Mouse (Mus musculus) liver, embryonic 15.5 days (tissue): ENCODE data around the gene Gm45837. TPM values are rescaled to one million over a fixed set of nuclear protein-coding genes. Genes with fewer than 3 reads are reported as not detected.

ENCODE experiments used
- ATAC-seq: fragments of 200-750 bp; cut with Nextera tagmentation; 2 replicates; pipeline ENCODE4 v1.8.0; 2017; ENCODE audit warnings: moderate number of reproducible peaks, mild to moderate bottlenecking, moderate library complexity; ENCODE audit not compliant: insufficient read depth
- H3K27ac ChIP-seq: fragments of 300-500 bp; sonication (generic); replicated peaks from 2 replicates; pipeline ENCODE4 v1.5.1; 2015; ENCODE audit warnings: mild to moderate bottlenecking, inconsistent platforms
- H3K27me3 ChIP-seq: fragments of 300-500 bp; sonication (generic); 2 replicates; pipeline ENCODE4 v1.6.1; 2015; ENCODE audit warnings: mild to moderate bottlenecking, inconsistent platforms
- H3K36me3 ChIP-seq: fragments of 300-500 bp; sonication (generic); replicated peaks from 2 replicates; pipeline ENCODE4 v1.6.1; 2015; ENCODE audit warnings: moderate library complexity, mild to moderate bottlenecking, inconsistent platforms
- H3K4me1 ChIP-seq: fragments of 300-500 bp; sonication (generic); replicated peaks from 2 replicates; pipeline ENCODE4 v1.6.1; 2015; ENCODE audit warnings: inconsistent platforms
- H3K4me2 ChIP-seq: fragments of 300-500 bp; sonication (generic); 2 replicates; pipeline ENCODE4 v1.6.1; 2015; ENCODE audit warnings: moderate library complexity, mild to moderate bottlenecking, inconsistent platforms
- H3K4me3 ChIP-seq: fragments of 300-500 bp; sonication (generic); replicated peaks from 2 replicates; pipeline ENCODE4 v1.5.1; 2015; ENCODE audit warnings: mild to moderate bottlenecking, inconsistent platforms
- H3K9ac ChIP-seq: fragments of 300-500 bp; sonication (generic); 2 replicates; pipeline ENCODE4 v1.6.1; 2015; ENCODE audit warnings: moderate library complexity, mild to moderate bottlenecking, inconsistent platforms
- H3K9me3 ChIP-seq: fragments of 300-500 bp; sonication (generic); replicated peaks from 2 replicates; pipeline ENCODE4 v1.6.1; 2016; ENCODE audit warnings: inconsistent platforms
- WGBS: fragments of 180-500 bp; shearing (Covaris S2); methylation state at CpG from one replicate; pipeline ENCODE4 v1.1.7; 2015; ENCODE audit warnings: mixed read lengths; ENCODE audit not compliant: insufficient replicate concordance; 5-methylcytosine and 5-hydroxymethylcytosine counted together
- polyA plus RNA-seq: library from polyadenylated mRNA; unstranded; fragments of >200 nt; fragmentation: Nextera tagmentation; extraction: Ambion mirVana; gene quantifications from 2 replicates; pipeline ENCODE4 v1.2.1, GENCODE M21; 2015

Gene Gm45837
- polyA plus RNA-seq, 1 experiment from 2014 or later = not detected

DNA sequence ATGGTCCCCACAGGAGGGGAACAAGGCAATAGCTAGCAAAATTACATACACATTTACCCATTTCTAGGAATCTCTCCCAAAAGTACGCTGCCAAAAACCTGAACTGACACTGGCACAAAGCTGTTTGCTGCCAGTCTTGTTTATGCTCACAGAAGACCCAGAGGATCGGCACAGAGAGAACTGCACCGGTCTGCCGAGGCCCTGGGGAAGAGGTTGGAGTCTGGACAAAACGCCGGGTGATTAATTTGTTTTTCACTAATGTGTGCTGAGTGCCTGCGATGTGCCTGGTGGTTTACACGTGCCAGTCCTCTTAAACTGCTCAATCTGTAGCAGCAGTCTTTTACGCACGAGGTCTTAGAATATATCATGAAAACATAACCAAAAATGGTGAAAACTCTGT, 124.4 kb downstream of the Gm45837 start:
- no peaks in the 10 kb centered on the region for H3K36me3 ChIP-seq
- H3K9me3 ChIP-seq = no peaks in the 10 kb centered on the region
- no peak overlapping the region for H3K9ac ChIP-seq
- H3K4me2 ChIP-seq = no peak overlapping the region
- no peak overlapping the region for H3K4me3 ChIP-seq
- no peaks in the 10 kb centered on the region for H3K4me1 ChIP-seq
- WGBS = 65% methylated on average over 10 of the region's 10 CpGs
- no peak overlapping the region for H3K27ac ChIP-seq
- no peak for ATAC-seq
- no peaks in the 10 kb centered on the region for H3K27me3 ChIP-seq

DNA sequence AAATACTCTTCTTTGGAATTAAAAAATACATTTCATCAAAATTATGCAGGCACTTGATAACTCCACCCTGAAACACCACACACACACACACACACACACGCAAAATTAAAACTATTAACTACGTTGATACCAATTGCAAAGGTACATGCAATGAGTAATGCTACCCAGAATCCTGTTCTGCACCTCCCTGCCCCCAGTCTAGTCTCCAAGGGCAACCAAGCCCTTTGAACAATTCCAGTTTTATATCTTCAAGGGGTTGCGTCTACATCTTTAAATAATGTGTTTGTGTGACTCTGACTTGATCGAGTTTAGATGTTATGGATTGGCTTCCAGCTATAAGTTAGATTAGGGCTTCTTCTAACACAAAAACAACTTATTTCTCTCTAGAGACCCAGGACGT, 124.8 kb downstream of the Gm45837 start:
- Histone ChIP-seq H3K36me3 (no peaks in the 10 kb centered on the region), H3K4me1 (no peaks in the 10 kb centered on the region), H3K4me3 (no peak overlapping the region), H3K9ac (no peak overlapping the region), H3K4me2 (no peak overlapping the region), H3K27ac (no peak overlapping the region), H3K27me3 (no peaks in the 10 kb centered on the region), H3K9me3 (no peaks in the 10 kb centered on the region)
- no peak for ATAC-seq
- 59% methylated on average over 5 of the region's 5 CpGs for WGBS

DNA sequence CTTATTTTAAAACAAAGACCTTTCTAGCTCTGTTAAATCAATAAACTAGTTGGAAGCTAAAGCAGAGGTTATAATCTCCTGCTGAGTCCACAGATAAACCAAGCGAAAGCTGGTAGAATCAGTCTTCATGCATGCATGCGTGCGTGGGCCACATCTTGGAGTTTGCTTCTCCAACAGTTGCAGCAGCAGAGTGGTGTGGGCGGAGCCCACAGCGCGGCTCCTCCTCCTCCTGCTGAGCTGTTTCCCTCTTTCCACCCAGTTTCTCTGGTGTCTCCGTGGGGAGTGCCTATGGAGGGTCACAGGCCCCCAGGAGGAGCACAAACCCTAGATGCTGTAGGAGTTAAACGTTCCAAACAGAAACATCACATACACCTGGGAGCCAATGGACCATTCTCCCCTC, 126.9 kb downstream of the Gm45837 start:
- no peak for ATAC-seq
- no peak overlapping the region for H3K9ac ChIP-seq
- no peaks in the 10 kb centered on the region for H3K27me3 ChIP-seq
- no peak overlapping the region for H3K4me2 ChIP-seq
- H3K36me3 ChIP-seq = no peaks in the 10 kb centered on the region
- WGBS = 36% methylated on average over 8 of the region's 8 CpGs
- H3K4me1 ChIP-seq = no peaks in the 10 kb centered on the region
- H3K4me3 ChIP-seq = no peak overlapping the region
- no peak overlapping the region for H3K27ac ChIP-seq
- no peaks in the 10 kb centered on the region for H3K9me3 ChIP-seq

DNA sequence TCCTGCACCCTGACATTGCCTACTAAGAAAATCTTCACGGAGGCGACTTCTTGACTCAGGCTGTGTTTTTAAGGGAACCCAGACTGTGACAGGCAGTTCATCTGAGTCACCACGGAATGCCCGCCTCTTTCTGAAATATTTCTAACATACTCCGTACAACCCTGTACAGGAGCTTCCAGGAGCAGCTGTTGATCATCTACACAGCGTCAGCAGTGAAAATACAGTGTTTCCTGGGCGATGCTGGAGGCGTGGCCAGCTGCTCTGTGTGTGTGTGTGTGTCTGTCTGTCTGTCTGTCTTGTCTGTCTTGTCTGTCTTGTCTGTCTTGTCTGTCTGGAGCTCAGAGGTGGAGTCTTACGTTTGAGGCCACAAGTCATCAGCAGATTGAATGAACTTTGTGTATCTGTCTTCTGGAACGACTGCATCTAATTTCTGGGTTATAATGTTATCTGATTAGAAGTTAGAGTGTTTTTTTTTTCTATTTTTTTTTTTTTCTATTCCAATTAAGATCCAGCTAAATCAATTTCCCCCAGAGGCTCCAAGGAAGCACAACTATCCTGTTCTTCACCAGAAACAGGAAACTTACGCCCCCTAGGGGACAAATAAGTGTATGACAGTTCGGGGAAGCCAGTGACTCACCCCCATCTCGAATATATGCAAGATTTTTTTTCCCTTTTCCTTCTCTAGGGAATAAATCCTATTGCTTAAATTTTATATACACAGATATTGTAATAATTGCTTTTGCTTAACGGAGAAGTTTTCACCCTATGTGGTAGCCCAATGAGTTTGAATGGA, 127.7 kb downstream of the Gm45837 start:
- no peaks in the 10 kb centered on the region for H3K9me3 ChIP-seq
- 38% methylated on average over 14 of the region's 14 CpGs for WGBS
- H3K4me1 ChIP-seq = no peaks in the 10 kb centered on the region
- H3K9ac ChIP-seq = no peak overlapping the region
- ATAC-seq = no peak
- H3K27me3 ChIP-seq = no peaks in the 10 kb centered on the region
- no peak overlapping the region for H3K4me2 ChIP-seq
- no peaks in the 10 kb centered on the region for H3K36me3 ChIP-seq
- H3K4me3 ChIP-seq = no peak overlapping the region
- no peak overlapping the region for H3K27ac ChIP-seq

DNA sequence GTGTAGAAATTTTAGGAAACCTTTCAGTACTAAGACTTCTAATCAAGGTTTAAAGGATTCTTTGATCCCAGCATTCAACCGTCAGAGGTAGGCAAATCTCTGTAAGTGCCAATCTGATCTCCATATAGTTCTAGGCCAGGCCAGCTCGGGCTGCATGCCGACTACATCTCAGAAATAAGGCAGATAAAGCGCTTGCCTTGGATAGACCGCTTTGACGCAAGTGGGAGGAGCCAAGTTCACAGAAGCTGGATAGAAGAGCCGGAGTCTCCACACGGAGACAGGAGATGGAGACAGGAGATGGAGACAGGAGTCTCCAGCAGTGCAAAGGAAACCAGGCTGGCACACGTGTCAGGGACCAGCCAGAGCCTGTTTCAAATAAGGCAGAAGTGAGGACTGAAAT, 129.1 kb downstream of the Gm45837 start:
- H3K4me2 ChIP-seq = no peak overlapping the region
- H3K4me1 ChIP-seq = no peaks in the 10 kb centered on the region
- no peak for ATAC-seq
- no peak overlapping the region for H3K9ac ChIP-seq
- no peak overlapping the region for H3K4me3 ChIP-seq
- no peaks in the 10 kb centered on the region for H3K9me3 ChIP-seq
- no peaks in the 10 kb centered on the region for H3K36me3 ChIP-seq
- WGBS = 41% methylated on average over 9 of the region's 9 CpGs
- H3K27ac ChIP-seq = no peak overlapping the region
- H3K27me3 ChIP-seq = no peaks in the 10 kb centered on the region

DNA sequence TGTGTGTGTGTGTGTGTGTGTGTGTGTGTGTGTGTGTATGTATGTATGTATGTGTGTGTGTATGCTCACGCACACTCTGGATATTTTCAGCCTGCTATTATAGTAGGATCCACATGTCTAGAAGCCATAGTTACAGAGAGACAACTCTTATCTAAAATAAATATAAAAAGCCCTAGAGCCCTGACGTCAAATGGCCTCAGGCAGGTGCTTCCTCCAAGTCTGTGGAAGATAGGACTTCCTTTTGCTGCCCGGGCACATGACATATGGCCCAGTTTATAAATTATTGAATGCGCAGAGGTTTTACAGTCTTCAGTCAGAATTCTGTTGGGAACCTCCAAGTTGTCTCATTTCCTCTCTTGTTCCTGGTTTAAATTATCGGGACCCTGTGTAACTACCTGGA, 130.0 kb downstream of the Gm45837 start:
- no peak for ATAC-seq
- 32% methylated on average over 5 of the region's 5 CpGs for WGBS
- no peaks in the 10 kb centered on the region for H3K9me3 ChIP-seq
- no peak overlapping the region for H3K27ac ChIP-seq
- no peaks in the 10 kb centered on the region for H3K27me3 ChIP-seq
- no peaks in the 10 kb centered on the region for H3K36me3 ChIP-seq
- no peak overlapping the region for H3K4me2 ChIP-seq
- H3K9ac ChIP-seq = no peak overlapping the region
- H3K4me3 ChIP-seq = no peak overlapping the region
- H3K4me1 ChIP-seq = no peaks in the 10 kb centered on the region

DNA sequence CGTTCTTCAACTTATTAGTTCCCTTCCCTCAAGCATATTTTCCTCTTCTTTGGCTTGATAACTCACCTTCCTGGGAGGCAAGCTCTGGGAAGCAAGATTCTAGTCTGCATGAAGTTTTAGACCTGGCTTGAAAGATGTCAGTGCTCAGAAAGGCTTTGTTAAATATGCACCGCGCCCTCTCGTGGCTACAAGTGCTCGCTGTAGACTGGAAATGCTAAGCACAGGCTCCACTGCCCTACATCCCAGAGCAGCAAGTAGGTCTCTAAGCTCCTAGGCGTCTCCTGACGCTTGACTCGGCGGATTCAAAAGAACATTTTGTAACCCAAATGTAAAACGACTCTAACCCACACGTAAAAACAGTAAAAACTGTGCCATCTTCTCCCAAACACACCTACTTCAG, 130.4 kb downstream of the Gm45837 start:
- Histone ChIP-seq H3K4me1 (no peaks in the 10 kb centered on the region), H3K4me2 (no peak overlapping the region), H3K9me3 (no peaks in the 10 kb centered on the region), H3K4me3 (no peak overlapping the region), H3K36me3 (no peaks in the 10 kb centered on the region), H3K27ac (no peak overlapping the region), H3K9ac (no peak overlapping the region), H3K27me3 (no peaks in the 10 kb centered on the region)
- no peak for ATAC-seq
- 4% methylated on average over 11 of the region's 11 CpGs for WGBS

DNA sequence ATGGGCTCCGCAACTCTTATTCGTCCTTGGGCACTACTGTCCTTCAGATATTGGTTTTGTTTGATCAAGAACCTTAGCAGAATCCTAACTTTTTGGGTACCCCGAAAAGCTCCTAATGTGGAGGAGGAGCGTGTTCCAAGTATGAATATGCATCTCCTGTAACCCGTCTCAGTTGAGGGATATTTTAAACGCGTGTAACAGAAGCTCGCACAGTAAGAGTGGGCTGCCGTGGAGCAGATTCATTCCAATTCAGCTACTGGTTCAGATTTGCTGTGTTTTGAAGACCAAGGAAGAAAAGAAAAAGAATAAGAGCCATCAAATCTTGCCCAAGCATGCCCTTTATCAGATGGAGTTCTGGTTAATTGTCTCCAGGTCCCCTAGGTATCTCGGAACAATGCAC, 131.0 kb downstream of the Gm45837 start:
- H3K4me3 ChIP-seq = no peak overlapping the region
- 72% methylated on average over 10 of the region's 10 CpGs for WGBS
- no peaks in the 10 kb centered on the region for H3K4me1 ChIP-seq
- no peaks in the 10 kb centered on the region for H3K36me3 ChIP-seq
- H3K27ac ChIP-seq = no peak overlapping the region
- H3K27me3 ChIP-seq = no peaks in the 10 kb centered on the region
- no peak for ATAC-seq
- H3K9me3 ChIP-seq = no peaks in the 10 kb centered on the region
- H3K4me2 ChIP-seq = no peak overlapping the region
- H3K9ac ChIP-seq = no peak overlapping the region

DNA sequence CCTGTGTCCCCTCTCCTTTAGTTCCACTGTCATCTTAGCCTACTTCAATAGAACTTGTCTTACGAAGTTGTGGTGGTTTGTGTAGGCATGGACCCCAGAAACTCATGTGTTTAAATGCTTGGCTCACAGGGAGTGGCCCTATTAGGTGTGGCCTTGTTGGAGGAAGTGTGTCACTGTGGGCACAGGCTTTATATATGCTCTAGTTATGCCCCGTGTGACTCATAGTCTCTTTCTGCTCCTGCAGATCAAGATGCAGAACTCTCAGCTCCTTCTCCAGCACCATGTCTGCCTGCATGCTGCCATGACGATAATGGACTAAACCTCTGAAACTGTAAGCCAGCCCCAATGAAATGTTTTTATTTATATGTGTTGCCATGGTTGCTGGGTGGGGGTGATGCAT, 137.0 kb downstream of the Gm45837 start:
- H3K9ac ChIP-seq = no peak overlapping the region
- no peaks in the 10 kb centered on the region for H3K27me3 ChIP-seq
- H3K9me3 ChIP-seq = no peaks in the 10 kb centered on the region
- no peak overlapping the region for H3K27ac ChIP-seq
- ATAC-seq = no peak
- no peak overlapping the region for H3K4me2 ChIP-seq
- no peaks in the 10 kb centered on the region for H3K4me1 ChIP-seq
- no peaks in the 10 kb centered on the region for H3K36me3 ChIP-seq
- no peak overlapping the region for H3K4me3 ChIP-seq
- 49% methylated on average over 3 of the region's 3 CpGs for WGBS

DNA sequence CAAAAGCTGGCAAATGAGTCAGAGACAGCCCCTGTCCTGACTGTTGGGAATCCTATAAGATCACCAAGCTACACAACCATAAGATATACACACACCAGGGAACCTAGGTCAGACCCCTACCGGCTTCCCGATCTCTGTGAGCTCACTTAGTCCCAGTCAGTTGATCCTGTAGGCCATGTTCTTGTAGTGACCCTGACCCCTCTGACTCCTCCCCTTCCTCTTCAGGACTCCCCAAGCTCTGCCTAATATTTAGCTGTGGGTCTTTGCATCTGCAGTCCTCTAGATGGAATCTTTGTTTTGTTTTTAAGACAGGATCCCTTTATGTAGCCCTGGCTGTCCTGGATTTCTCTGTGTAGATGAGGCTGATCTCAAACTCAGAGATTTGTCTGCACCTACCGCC, 138.6 kb downstream of the Gm45837 start:
- no peak overlapping the region for H3K9ac ChIP-seq
- no peaks in the 10 kb centered on the region for H3K36me3 ChIP-seq
- no peak for ATAC-seq
- no peaks in the 10 kb centered on the region for H3K27me3 ChIP-seq
- 84% methylated on average over 3 of the region's 3 CpGs for WGBS
- no peak overlapping the region for H3K4me2 ChIP-seq
- H3K4me3 ChIP-seq = no peak overlapping the region
- no peaks in the 10 kb centered on the region for H3K4me1 ChIP-seq
- no peak overlapping the region for H3K27ac ChIP-seq
- H3K9me3 ChIP-seq = no peaks in the 10 kb centered on the region

DNA sequence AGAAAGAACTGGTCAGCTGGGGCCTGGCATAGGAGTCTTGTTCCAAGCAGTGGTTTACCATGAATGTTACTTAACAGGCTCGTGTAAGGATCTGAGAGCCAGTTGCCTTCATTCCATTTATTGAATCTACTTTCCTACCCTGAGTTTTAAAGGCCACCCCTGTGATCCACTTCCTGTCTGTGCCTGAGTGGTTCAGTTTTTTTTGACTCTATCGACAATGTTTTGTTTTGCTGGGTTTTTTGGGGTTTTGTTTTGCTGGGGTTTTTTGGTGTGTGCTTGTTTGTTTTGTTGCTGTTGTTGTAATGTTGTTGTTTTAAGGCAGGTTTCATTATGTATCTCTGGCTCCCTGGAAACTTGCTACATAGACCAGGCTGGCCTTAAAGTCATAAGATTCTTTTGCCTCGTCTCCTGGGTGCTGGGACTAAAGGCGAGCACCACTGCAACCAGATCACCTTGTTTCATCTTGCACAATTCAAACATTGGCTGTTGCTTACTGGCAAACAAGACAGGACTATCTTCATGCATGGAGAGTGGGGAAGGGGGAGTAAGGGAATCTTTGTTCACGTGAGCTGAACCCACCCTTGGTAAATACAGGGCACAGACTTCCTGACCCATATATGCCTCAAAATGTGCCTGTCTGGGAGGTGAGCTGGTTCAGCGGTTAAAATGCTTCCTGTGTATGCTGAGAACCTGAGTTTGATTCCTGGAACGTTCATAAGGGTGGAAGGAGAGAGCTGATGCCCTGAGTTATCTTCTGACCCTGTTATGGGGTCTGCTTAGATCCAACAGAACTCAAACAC, 140.2 kb downstream of the Gm45837 start:
- Histone ChIP-seq H3K27ac (no peak overlapping the region), H3K36me3 (no peaks in the 10 kb centered on the region), H3K27me3 (no peaks in the 10 kb centered on the region), H3K4me3 (no peak overlapping the region), H3K9ac (no peak overlapping the region), H3K4me1 (no peaks in the 10 kb centered on the region), H3K9me3 (no peaks in the 10 kb centered on the region), H3K4me2 (no peak overlapping the region)
- ATAC-seq = no peak
- WGBS = 34% methylated on average over 7 of the region's 7 CpGs
